Mouse (Mus musculus) liver, postnatal 0 days (tissue): ENCODE measurements at regions not wholly inside any gene's neighbourhood (a gene's known extent, or its start where the extent isn't known, plus 50 kb on each side); places are given as distances from the start of the nearest gene placed in this dataset.

Experiments used
- CTCF ChIP-seq: sonication (generic); IDR thresholded peaks from 2 replicates; pipeline ENCODE4 v1.5.1; 2016; ENCODE audit warnings: antibody characterized with exemption, low read depth
- EP300 ChIP-seq: IDR thresholded peaks from 2 replicates; pipeline ENCODE4 v1.6.1; 2016; ENCODE audit warnings: antibody characterized with exemption, low read depth, mild to moderate bottlenecking

GRCm38 (mm10) chr4:56192516-56192915 is 547.4 kb upstream of the Gm26657 start:
- no peak for TF ChIP-seq CTCF
- no peak for TF ChIP-seq EP300
